Mouse (Mus musculus): ENCODE results near the gene Nbea. TPM values are rescaled to one million over a fixed set of nuclear protein-coding genes. Genes with fewer than 3 reads are reported as not detected.

Nbea gene
- total RNA-seq, 1 experiment: 9.1 TPM

DNA sequence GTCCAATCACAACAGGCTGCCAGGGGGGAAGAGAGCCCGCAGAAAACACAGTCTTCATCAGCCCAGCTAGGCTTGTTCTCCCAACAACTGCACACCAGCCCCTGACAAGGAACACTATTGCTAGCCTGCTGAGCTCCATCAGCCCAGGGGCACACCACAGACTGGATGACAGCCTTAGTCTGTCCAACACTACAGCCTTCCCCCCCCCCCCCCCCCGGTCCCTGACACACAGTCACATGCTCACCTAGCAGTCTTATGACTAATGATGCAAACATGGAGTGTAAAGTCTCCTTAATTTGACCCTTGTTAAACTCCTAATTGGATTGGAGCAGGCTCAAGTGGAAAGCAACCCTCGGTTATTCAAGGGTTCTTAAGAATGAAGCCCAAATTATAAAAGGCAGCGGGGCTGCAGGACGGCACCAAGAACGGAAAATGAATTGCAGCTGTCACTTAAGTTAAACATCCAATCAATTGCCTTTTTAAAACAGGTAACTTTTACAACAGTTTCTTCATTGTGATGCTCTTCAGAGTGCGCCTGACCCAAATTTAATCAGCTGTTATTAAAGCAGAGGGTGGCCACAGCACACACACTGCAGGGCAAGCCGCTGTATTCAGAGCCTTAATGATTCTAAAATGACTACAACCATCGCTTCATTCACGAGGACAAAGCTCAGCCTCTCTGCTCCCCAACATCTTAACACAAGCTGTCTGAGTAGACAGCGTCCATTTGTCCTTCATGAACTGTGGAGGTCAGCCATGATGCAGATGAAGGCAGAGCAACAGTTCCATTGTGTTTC, 427.5 kb downstream of the Nbea start:
- no peak for TF ChIP-seq CHD2 (IDR thresholded peaks at IDR 0.05; ENCODE audit: low read depth, low read length)
- TF ChIP-seq ZNF384 (IDR thresholded peaks at IDR 0.05; ENCODE audit: low read depth, low read length): no peak
- no peak for TF ChIP-seq HCFC1 (IDR thresholded peaks at IDR 0.05; ENCODE audit: borderline replicate concordance, insufficient read depth, low read length)
- TF ChIP-seq ZC3H11A (IDR thresholded peaks at IDR 0.05; ENCODE audit: borderline replicate concordance, low read depth, low read length): no peak
- TF ChIP-seq MAFK (IDR thresholded peaks at IDR 0.05; ENCODE audit: insufficient read depth, low read depth, low read length): no peak
- no peak for DNase-seq (ENCODE audit: low read depth, low spot score)
- in situ Hi-C loops (cut with MboI; ENCODE audit: low sequenced_read_pairs in 2 of 2, unreplicated experiment in 2 of 2): no loop called here
- H3K36me3 ChIP-seq (ENCODE audit: control insufficient read depth, insufficient read depth, low read length, poor library complexity, severe bottlenecking): no peaks in the 10 kb centered on the region
- H3K27ac ChIP-seq (ENCODE audit: insufficient read depth, low read depth, low read length, poor library complexity, severe bottlenecking): no peak overlapping the region
- H3K4me3 ChIP-seq (ENCODE audit: insufficient read depth in 1 of 2, low read depth in 1 of 2, low read length in 2 of 2, poor library complexity in 1 of 2, severe bottlenecking in 1 of 2): no peak overlapping the region
- H3K9ac ChIP-seq (ENCODE audit: insufficient read depth, low read depth, low read length, poor library complexity, severe bottlenecking): no peak overlapping the region
- no peaks in the 10 kb centered on the region for H3K4me1 ChIP-seq (ENCODE audit: control insufficient read depth in 2 of 2, insufficient read depth in 2 of 2, low read length in 2 of 2, poor library complexity in 1 of 2)
- no peaks in the 10 kb centered on the region for H3K9me3 ChIP-seq (ENCODE audit: control insufficient read depth, insufficient read depth, low read depth, low read length)

DNA sequence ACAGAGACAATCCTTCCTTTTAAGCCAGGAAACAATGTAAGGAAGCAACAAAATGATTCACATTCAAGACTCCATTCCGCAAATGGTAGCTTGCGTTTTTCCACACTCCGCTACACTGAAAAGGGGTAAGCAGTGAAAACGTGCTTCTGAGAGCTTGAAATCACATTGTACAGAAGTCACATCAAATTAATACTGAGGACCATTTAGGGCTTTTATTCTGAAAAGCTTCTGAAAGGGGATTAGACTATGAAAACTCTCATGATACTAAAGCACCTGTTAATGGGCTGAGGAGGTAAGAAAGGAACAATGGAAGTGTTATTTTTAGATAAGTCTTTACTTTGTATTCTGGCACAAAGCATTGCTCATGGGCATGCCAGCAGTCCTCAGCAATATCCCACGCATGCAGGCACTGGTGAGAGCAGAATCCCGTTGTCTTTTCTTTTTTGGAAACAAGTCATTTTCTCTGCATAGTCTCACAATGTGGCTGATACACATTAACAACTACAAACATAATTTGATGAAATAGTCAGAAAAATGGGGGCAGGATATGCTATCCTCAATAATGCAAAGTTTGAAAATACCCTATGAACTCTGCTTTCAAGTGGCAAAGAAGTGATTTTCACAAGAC, 428.4 kb downstream of the Nbea start:
- no peak overlapping the region for H3K4me3 ChIP-seq (ENCODE audit: insufficient read depth in 1 of 2, low read depth in 1 of 2, low read length in 2 of 2, poor library complexity in 1 of 2, severe bottlenecking in 1 of 2)
- no peaks in the 10 kb centered on the region for H3K4me1 ChIP-seq (ENCODE audit: control insufficient read depth in 2 of 2, insufficient read depth in 2 of 2, low read length in 2 of 2, poor library complexity in 1 of 2)
- in situ Hi-C loops (cut with MboI; ENCODE audit: low sequenced_read_pairs in 2 of 2, unreplicated experiment in 2 of 2): no loop called here
- DNase-seq (ENCODE audit: low read depth, low spot score): no peak
- TF ChIP-seq CHD2 (IDR thresholded peaks at IDR 0.05; ENCODE audit: low read depth, low read length): no peak
- TF ChIP-seq ZNF384 (IDR thresholded peaks at IDR 0.05; ENCODE audit: low read depth, low read length): no peak
- TF ChIP-seq MAFK (IDR thresholded peaks at IDR 0.05; ENCODE audit: insufficient read depth, low read depth, low read length): no peak
- no peak for TF ChIP-seq ZC3H11A (IDR thresholded peaks at IDR 0.05; ENCODE audit: borderline replicate concordance, low read depth, low read length)
- TF ChIP-seq HCFC1 (IDR thresholded peaks at IDR 0.05; ENCODE audit: borderline replicate concordance, insufficient read depth, low read length): no peak
- H3K9ac ChIP-seq (ENCODE audit: insufficient read depth, low read depth, low read length, poor library complexity, severe bottlenecking): no peak overlapping the region
- no peak overlapping the region for H3K27ac ChIP-seq (ENCODE audit: insufficient read depth, low read depth, low read length, poor library complexity, severe bottlenecking)
- H3K36me3 ChIP-seq (ENCODE audit: control insufficient read depth, insufficient read depth, low read length, poor library complexity, severe bottlenecking): no peaks in the 10 kb centered on the region
- no peaks in the 10 kb centered on the region for H3K9me3 ChIP-seq (ENCODE audit: control insufficient read depth, insufficient read depth, low read depth, low read length)

DNA sequence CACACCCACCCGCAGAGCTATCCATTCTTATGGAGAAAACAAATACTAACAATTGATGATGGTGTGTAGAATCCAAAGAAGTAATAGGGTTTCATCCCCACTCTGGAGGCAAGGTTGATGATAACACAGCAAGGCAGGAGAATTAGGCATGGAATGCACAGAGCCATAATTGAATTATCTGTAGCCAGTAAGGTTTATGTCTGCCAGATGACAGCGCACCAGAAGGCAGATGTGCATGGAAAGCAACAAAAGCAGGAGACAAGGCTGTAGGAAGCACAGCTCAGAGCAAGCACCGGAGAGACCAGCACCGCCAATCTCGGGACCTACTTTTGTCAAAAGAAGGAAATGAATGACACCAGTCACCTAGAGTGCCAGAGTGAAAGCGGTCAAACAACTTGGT, 429.6 kb downstream of the Nbea start:
- Histone ChIP-seq H3K4me3 (ENCODE audit: insufficient read depth in 1 of 2, low read depth in 1 of 2, low read length in 2 of 2, poor library complexity in 1 of 2, severe bottlenecking in 1 of 2) (no peak overlapping the region), H3K4me1 (ENCODE audit: control insufficient read depth in 2 of 2, insufficient read depth in 2 of 2, low read length in 2 of 2, poor library complexity in 1 of 2) (no peaks in the 10 kb centered on the region), H3K9ac (ENCODE audit: insufficient read depth, low read depth, low read length, poor library complexity, severe bottlenecking) (no peak overlapping the region), H3K9me3 (ENCODE audit: control insufficient read depth, insufficient read depth, low read depth, low read length) (no peaks in the 10 kb centered on the region), H3K36me3 (ENCODE audit: control insufficient read depth, insufficient read depth, low read length, poor library complexity, severe bottlenecking) (no peaks in the 10 kb centered on the region), H3K27ac (ENCODE audit: insufficient read depth, low read depth, low read length, poor library complexity, severe bottlenecking) (no peak overlapping the region)
- in situ Hi-C loops (cut with MboI; ENCODE audit: low sequenced_read_pairs in 2 of 2, unreplicated experiment in 2 of 2): no loop called here
- TF ChIP-seq CHD2 (IDR thresholded peaks at IDR 0.05; ENCODE audit: low read depth, low read length) (no peak), MAFK (IDR thresholded peaks at IDR 0.05; ENCODE audit: insufficient read depth, low read depth, low read length) (no peak), ZNF384 (IDR thresholded peaks at IDR 0.05; ENCODE audit: low read depth, low read length) (no peak), HCFC1 (IDR thresholded peaks at IDR 0.05; ENCODE audit: borderline replicate concordance, insufficient read depth, low read length) (no peak), ZC3H11A (IDR thresholded peaks at IDR 0.05; ENCODE audit: borderline replicate concordance, low read depth, low read length) (no peak)
- no peak for DNase-seq (ENCODE audit: low read depth, low spot score)

DNA sequence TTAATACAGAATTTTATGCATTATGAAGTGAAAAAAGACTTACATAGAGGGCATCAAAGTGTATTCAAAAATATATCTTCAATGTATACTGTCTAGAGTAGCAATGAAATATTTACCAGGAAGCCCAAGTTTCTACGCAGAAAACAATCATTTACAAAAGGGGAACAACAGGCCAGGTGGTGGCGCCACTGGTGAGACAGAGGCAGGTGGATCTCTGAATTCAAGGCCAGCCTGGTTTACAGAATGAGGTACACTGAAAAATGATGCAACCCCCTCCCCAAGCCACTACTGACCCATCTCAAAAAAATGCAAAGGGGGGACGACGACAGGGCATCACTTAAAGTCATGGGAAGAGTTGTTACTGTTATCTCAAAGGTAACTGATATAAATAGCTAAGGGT, 430.9 kb downstream of the Nbea start:
- H3K9ac ChIP-seq (ENCODE audit: insufficient read depth, low read depth, low read length, poor library complexity, severe bottlenecking): no peak overlapping the region
- no peak overlapping the region for H3K27ac ChIP-seq (ENCODE audit: insufficient read depth, low read depth, low read length, poor library complexity, severe bottlenecking)
- H3K9me3 ChIP-seq (ENCODE audit: control insufficient read depth, insufficient read depth, low read depth, low read length): no peaks in the 10 kb centered on the region
- TF ChIP-seq ZNF384 (IDR thresholded peaks at IDR 0.05; ENCODE audit: low read depth, low read length) (no peak), CHD2 (IDR thresholded peaks at IDR 0.05; ENCODE audit: low read depth, low read length) (no peak), ZC3H11A (IDR thresholded peaks at IDR 0.05; ENCODE audit: borderline replicate concordance, low read depth, low read length) (no peak)
- H3K36me3 ChIP-seq (ENCODE audit: control insufficient read depth, insufficient read depth, low read length, poor library complexity, severe bottlenecking): no peaks in the 10 kb centered on the region
- H3K4me1 ChIP-seq (ENCODE audit: control insufficient read depth in 2 of 2, insufficient read depth in 2 of 2, low read length in 2 of 2, poor library complexity in 1 of 2): no peaks in the 10 kb centered on the region
- no peak overlapping the region for H3K4me3 ChIP-seq (ENCODE audit: insufficient read depth in 1 of 2, low read depth in 1 of 2, low read length in 2 of 2, poor library complexity in 1 of 2, severe bottlenecking in 1 of 2)
- no peak for DNase-seq (ENCODE audit: low read depth, low spot score)
- in situ Hi-C loops (cut with MboI; ENCODE audit: low sequenced_read_pairs in 2 of 2, unreplicated experiment in 2 of 2): no loop called here

Measured in ES-E14 (cell line).